ENCODE assay signal across 29 mouse cellular contexts in genomic region chr13:102860733-102861132, GRCm38 (mm10).
DNase-seq lines count a peak whose midpoint lies in the region; ATAC-seq and TF ChIP-seq lines count a peak whose summit lies in the region.
"Had no signal": no experiment of that assay in that cellular context is flagged by ENCODE, and none has a peak within 500 bp of the region (broad histone marks: within the 10 kb centered on the region; RNA-seq: fewer than 3 reads in every experiment).

No protein-coding gene starts in this region.

- H3K4me2 ChIP-seq in kidney, embryonic 15.5 days, result no peak overlapping the region
- no peak overlapping the region for H3K4me2 ChIP-seq in lung, embryonic 15.5 days
- H3K4me2 ChIP-seq in stomach, postnatal 0 days (replicated peaks; ENCODE audit: low read depth), result no peak overlapping the region
- H3K4me2 ChIP-seq: embryonic facial prominence, embryonic 13.5 days; limb, embryonic 15.5 days; midbrain, embryonic 15.5 days; neural tube, embryonic 15.5 days had no signal

- DNase-seq in kidney, postnatal 14 days, result no peak
- no peak for DNase-seq in lung, postnatal 4 days
- no peak for DNase-seq in stomach, postnatal 0 days (ENCODE audit: low spot score)
- DNase-seq: adrenal gland, postnatal 25 days; B cell, adult 2 months; cerebellum, adult 18-20 months; cerebellum, postnatal 10 days; gastrocnemius, adult 2 months; gastrocnemius, postnatal 36 days; heart, postnatal 10 days; kidney, adult 18-20 months; kidney, postnatal 10 days; layer of hippocampus, adult 9-11 months; right cerebral cortex, postnatal 25 days; thymus, adult 2 months; thymus, postnatal 36 days had no signal

- no peak for TF ChIP-seq EP300 in stomach, postnatal 0 days (optimal IDR thresholded peaks at IDR 0.05)

- H3K27ac ChIP-seq in kidney, embryonic 15.5 days, result peak overlapping the region; percentile 29; the same call in 1 of the 2 replicates
- H3K27ac ChIP-seq in lung, embryonic 15.5 days, result peak overlapping the region; percentile 77
- H3K27ac ChIP-seq in stomach, postnatal 0 days (replicated peaks), result 0 out of 2 replicates have a peak overlapping the region, but pooled peaks have one; percentile 0
- H3K27ac ChIP-seq: embryonic facial prominence, embryonic 13.5 days; gastrocnemius, adult 2 months; limb, embryonic 10.5 days; limb, embryonic 15.5 days; liver, embryonic 14.5 days; midbrain, embryonic 10.5 days; midbrain, embryonic 15.5 days; neural tube, embryonic 15.5 days had no signal

- no peaks in the 10 kb centered on the region for H3K36me3 ChIP-seq in kidney, embryonic 15.5 days
- no peaks in the 10 kb centered on the region for H3K36me3 ChIP-seq in lung, embryonic 15.5 days
- no peaks in the 10 kb centered on the region for H3K36me3 ChIP-seq in stomach, postnatal 0 days (ENCODE audit: control insufficient read depth, insufficient read depth, low read length)
- H3K36me3 ChIP-seq: embryonic facial prominence, embryonic 13.5 days; limb, embryonic 10.5 days; limb, embryonic 15.5 days; midbrain, embryonic 10.5 days; midbrain, embryonic 15.5 days; neural tube, embryonic 15.5 days had no signal

- no peak overlapping the region for H3K9ac ChIP-seq in kidney, embryonic 15.5 days
- H3K9ac ChIP-seq in lung, embryonic 15.5 days, result no peak overlapping the region
- no peak overlapping the region for H3K9ac ChIP-seq in stomach, postnatal 0 days (ENCODE audit: low read length)
- H3K9ac ChIP-seq: embryonic facial prominence, embryonic 13.5 days; limb, embryonic 15.5 days; liver, embryonic 14.5 days; midbrain, embryonic 15.5 days; neural tube, embryonic 15.5 days had no signal

- 84% methylated on average over 7 of the region's 7 CpGs for WGBS in kidney, embryonic 15.5 days
- 82% methylated on average over 7 of the region's 7 CpGs for WGBS in lung, embryonic 15.5 days
- WGBS in stomach, postnatal 0 days, result 89% methylated on average over 7 of the region's 7 CpGs

- H3K9me3 ChIP-seq in kidney, embryonic 15.5 days (replicated peaks), result no peaks in the 10 kb centered on the region
- H3K9me3 ChIP-seq in lung, embryonic 15.5 days, result no peaks in the 10 kb centered on the region
- no peaks in the 10 kb centered on the region for H3K9me3 ChIP-seq in stomach, postnatal 0 days (ENCODE audit: control insufficient read depth, low read length)
- H3K9me3 ChIP-seq: embryonic facial prominence, embryonic 13.5 days; limb, embryonic 10.5 days; limb, embryonic 15.5 days; midbrain, embryonic 10.5 days; midbrain, embryonic 15.5 days; neural tube, embryonic 15.5 days had no signal

- no peak overlapping the region for H3K4me3 ChIP-seq in kidney, embryonic 15.5 days (replicated peaks)
- H3K4me3 ChIP-seq in lung, embryonic 15.5 days, result no peak overlapping the region
- no peak overlapping the region for H3K4me3 ChIP-seq in stomach, postnatal 0 days (ENCODE audit: low read depth, low read length)
- H3K4me3 ChIP-seq: embryonic facial prominence, embryonic 13.5 days; erythroblast, embryonic 14.5 days; gastrocnemius, adult 2 months; limb, embryonic 10.5 days; limb, embryonic 15.5 days; midbrain, embryonic 10.5 days; midbrain, embryonic 15.5 days; neural tube, embryonic 15.5 days had no signal

- ATAC-seq in kidney, embryonic 15.5 days (replicated peaks; ENCODE audit: low FRiP score), result no peak
- ATAC-seq in lung, embryonic 15.5 days (ENCODE audit: borderline replicate concordance, extremely low read depth, low FRiP score, low TSS enrichment), result no peak; the same call in 1 of the 2 replicates
- peak; percentile 23 for ATAC-seq in granulocyte monocyte progenitor cell, adult 5-6 weeks (replicated peaks; ENCODE audit: poor library complexity, severe bottlenecking)
- ATAC-seq in stomach, postnatal 0 days (ENCODE audit: low FRiP score, low TSS enrichment), result no peak
- ATAC-seq: forebrain, embryonic 16.5 days; hindbrain, embryonic 16.5 days; midbrain, embryonic 15.5 days had no signal

- no peaks in the 10 kb centered on the region for H3K27me3 ChIP-seq in kidney, embryonic 15.5 days
- H3K27me3 ChIP-seq in lung, embryonic 15.5 days, result no peaks in the 10 kb centered on the region
- no peaks in the 10 kb centered on the region for H3K27me3 ChIP-seq in stomach, postnatal 0 days (ENCODE audit: control insufficient read depth, insufficient read depth, low read length)
- H3K27me3 ChIP-seq: embryonic facial prominence, embryonic 13.5 days; limb, embryonic 15.5 days; midbrain, embryonic 15.5 days; neural tube, embryonic 15.5 days had no signal

- H3K4me1 ChIP-seq in kidney, embryonic 15.5 days, result peaks cover 28% of the 10 kb centered on the region
- H3K4me1 ChIP-seq in lung, embryonic 15.5 days, result peaks cover 23% of the 10 kb centered on the region
- no peaks in the 10 kb centered on the region; the same call in 1 of the 2 replicates for H3K4me1 ChIP-seq in stomach, postnatal 0 days (replicated peaks; ENCODE audit: control insufficient read depth, insufficient read depth)

- TF ChIP-seq CTCF in stomach, postnatal 0 days (IDR thresholded peaks at IDR 0.05; ENCODE audit: low read depth), result no peak

Comparison
In these comparisons a context has a peak if more than half of its experiments do, and no peak if none do; other contexts are left out.
1. H3K27ac ChIP-seq: peak in every context shown above with its lines; median percentile 77 in lung, embryonic 15.5 days; 29 in kidney, embryonic 15.5 days; 0 in stomach, postnatal 0 days.